21 mouse cellular contexts compared by ENCODE assay signal in genomic region chrX:93863393-93863792, GRCm38 (mm10). TPM values are rescaled to one million over a fixed set of nuclear protein-coding genes. Genes with fewer than 3 reads are reported as not detected.
DNase-seq lines count a peak whose midpoint lies in the region; ATAC-seq lines count a peak whose summit lies in the region.
"Had no signal": no experiment of that assay in that cellular context is flagged by ENCODE, and none has a peak within 500 bp of the region (broad histone marks: within the 10 kb centered on the region; RNA-seq: fewer than 3 reads in every experiment).

No protein-coding gene starts in this region.

- peak; percentile 1 for DNase-seq in lung, postnatal 25 days (ENCODE audit: low spot score)
- no peak for DNase-seq in lung, adult 18-20 months
- DNase-seq in MEL-GATA-1-ER (ENCODE audit: extremely low read depth, low read depth) = peak; percentile 97
- DNase-seq in left cerebral cortex, postnatal 36 days (ENCODE audit: low spot score in 2 of 2) = no peak
- DNase-seq in adrenal gland, postnatal 14 days = no peak
- no peak for DNase-seq in kidney, adult 9 months
- DNase-seq: adrenal gland, postnatal 10 days; B cell, adult 2 months; cerebellum, adult 11-12 months; cerebellum, postnatal 10 days; gastrocnemius, postnatal 14 days; heart, adult 11 months; heart, postnatal 4 days; kidney, postnatal 14 days; liver, postnatal 0 days; lung, postnatal 10 days; spleen, adult 18-20 months had no signal

- intact Hi-C loops in left cerebral cortex, postnatal 36 days (cut with DNase I) = no loop called here

- ATAC-seq in megakaryocyte, adult 5-6 weeks (ENCODE audit: poor library complexity, severe bottlenecking) = peak; percentile 83
- ATAC-seq: forebrain, embryonic 16.5 days; liver, embryonic 12.5 days; Patski had no signal

RNA-seq across cellular contexts. Expression of gene Pdk3, which starts 31.4 kb away (rescaled TPM):
- 37.1 and 54.2 TPM in 2 replicates for total RNA-seq in megakaryocyte, adult 5-6 weeks (2015)
- total RNA-seq in megakaryocyte, adult 5-6 weeks (2017) = 33.7 and 33.8 TPM in 2 replicates
- total RNA-seq in left cerebral cortex, postnatal 36 days (2021) = 10 to 100 TPM; 36.1 to 40.2 TPM
- total RNA-seq in adrenal gland, postnatal 14 days (2021) = 12.5 and 13.5 TPM in 2 replicates

Comparison
In these comparisons a context has a peak if more than half of its experiments do, and no peak if none do; other contexts are left out.
1. DNase-seq: peak in lung, postnatal 25 days (single experiment) and MEL-GATA-1-ER (single experiment); none in lung, adult 18-20 months (0 of 2), left cerebral cortex, postnatal 36 days (0 of 2), adrenal gland, postnatal 14 days (single experiment) and kidney, adult 9 months (single experiment).